Mouse (Mus musculus) heart, adult 2 months (tissue): ENCODE results near the gene Tmem200a. TPM values are rescaled to one million over a fixed set of nuclear protein-coding genes. Genes with fewer than 3 reads are reported as not detected.

Source experiments
- DNase-seq, 2 experiments: peaks; one replicate each; pipeline ENCODE4 v3.0.0; 2021
- H3K27ac ChIP-seq: fragments of 200-600 bp; 2 replicates; pipeline ENCODE4 v1.8.1; 2022
- H3K27me3 ChIP-seq: fragments of 200-500 bp; 2 replicates; pipeline ENCODE4 v1.6.1; 2012; ENCODE audit warnings: mild to moderate bottlenecking, low read length, inconsistent platforms, mixed read lengths; ENCODE audit not compliant: control insufficient read depth, insufficient read depth
- H3K36me3 ChIP-seq: fragments of 200-500 bp; 2 replicates; pipeline ENCODE4 v1.6.1; 2012; ENCODE audit warnings: low read length, inconsistent platforms; ENCODE audit not compliant: control insufficient read depth, insufficient read depth
- H3K4me1 ChIP-seq: fragments of 200-500 bp; 2 replicates; pipeline ENCODE4 v1.6.1; 2011; ENCODE audit warnings: low read length; ENCODE audit not compliant: control insufficient read depth, insufficient read depth
- H3K4me3 ChIP-seq: fragments of 200-600 bp; 2 replicates; pipeline ENCODE4 v1.8.1; 2022
- H3K79me2 ChIP-seq: fragments of 200-500 bp; replicated peaks from 2 replicates; pipeline ENCODE4 v1.6.1; 2012; ENCODE audit warnings: mild to moderate bottlenecking, inconsistent platforms, low read length, moderate library complexity, mixed read lengths; ENCODE audit not compliant: control insufficient read depth, insufficient read depth
- H3K9ac ChIP-seq: fragments of 200-500 bp; 2 replicates; pipeline ENCODE4 v1.6.1; 2012; ENCODE audit warnings: low read depth, mild to moderate bottlenecking, control low read depth, inconsistent platforms, low read length, mixed read lengths
- CTCF ChIP-seq: fragments of 200-600 bp; IDR thresholded peaks from 2 replicates; pipeline ENCODE4 v1.8.1; 2022; ENCODE audit warnings: antibody characterized with exemption, mild to moderate bottlenecking, moderate library complexity
- EP300 ChIP-seq: fragments of 200-500 bp; IDR thresholded peaks from 2 replicates; pipeline ENCODE4 v1.6.1; 2011; ENCODE audit warnings: low read depth, low read length, control low read depth; ENCODE audit not compliant: insufficient read depth
- POLR2A ChIP-seq: fragments of 200-500 bp; IDR thresholded peaks from 2 replicates; pipeline ENCODE4 v1.6.1; 2011; ENCODE audit warnings: mild to moderate bottlenecking, low read depth, low read length, control low read depth; ENCODE audit not compliant: insufficient read depth
- WGBS: fragments of 180-500 bp; shearing (Covaris S2); methylation state at CpG from one replicate; pipeline ENCODE4 v1.1.7; 2018; 5-methylcytosine and 5-hydroxymethylcytosine counted together
- intact Hi-C: fragments of 180-260 bp; cut with DNase I; formaldehyde crosslinking; loops from one replicate; pipeline ENCODE4 v1.15.1; 2025
- polyA plus RNA-seq: library from polyadenylated mRNA; depleted of rRNA; stranded (reverse); fragments of >200 nt; gene quantifications from 2 replicates; pipeline ENCODE4 v1.2.3, GENCODE M21; 2012
- total RNA-seq, 2 experiments: library from RNA; stranded (reverse); gene quantifications; 2 replicates each; pipeline ENCODE4 v1.2.3; 2021

The Tmem200a gene
- total and polyA plus RNA-seq, 3 experiments: 0.04 to 0.09 TPM; not detected in 1

DNA sequence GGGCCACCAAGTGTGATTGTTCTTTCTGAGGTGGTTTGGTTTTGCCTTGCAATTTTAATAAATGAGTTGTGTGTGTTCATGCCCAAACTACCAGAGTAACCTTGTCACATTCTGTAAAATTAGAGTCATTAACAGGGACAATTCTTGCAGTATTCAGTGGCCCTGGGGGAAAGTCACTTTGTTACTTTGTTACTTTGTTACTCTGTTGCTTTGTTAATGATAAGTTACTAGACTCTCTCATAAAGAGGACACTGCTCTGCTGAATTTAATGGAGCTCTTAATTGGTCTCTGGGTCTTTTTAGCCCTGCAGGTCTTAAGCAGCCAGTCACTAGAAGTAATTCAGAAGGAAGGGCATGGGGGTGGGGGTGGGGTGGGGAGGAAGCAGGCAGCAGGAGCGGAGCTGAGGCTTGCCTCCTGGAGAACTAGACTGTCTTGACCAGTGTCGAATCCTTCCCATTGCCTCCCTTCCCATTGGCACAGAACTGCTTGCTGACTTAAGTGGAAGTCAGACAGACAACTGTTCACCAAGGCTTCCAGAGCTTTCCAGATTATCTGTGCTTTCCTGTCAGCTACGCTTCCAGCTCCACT is 124.1 kb downstream of the Tmem200a start:
- DNase-seq: no peak
- H3K36me3 ChIP-seq: no peaks in the 10 kb centered on the region
- H3K79me2 ChIP-seq: no peaks in the 10 kb centered on the region
- intact Hi-C loops: no loop called here
- TF ChIP-seq EP300: no peak
- TF ChIP-seq POLR2A: no peak
- no peak for TF ChIP-seq CTCF
- WGBS: 62% methylated on average over 3 of the region's 3 CpGs
- no peaks in the 10 kb centered on the region for H3K27me3 ChIP-seq
- H3K4me1 ChIP-seq: no peaks in the 10 kb centered on the region
- H3K4me3 ChIP-seq: no peak overlapping the region
- H3K9ac ChIP-seq: no peak overlapping the region
- no peak overlapping the region for H3K27ac ChIP-seq

DNA sequence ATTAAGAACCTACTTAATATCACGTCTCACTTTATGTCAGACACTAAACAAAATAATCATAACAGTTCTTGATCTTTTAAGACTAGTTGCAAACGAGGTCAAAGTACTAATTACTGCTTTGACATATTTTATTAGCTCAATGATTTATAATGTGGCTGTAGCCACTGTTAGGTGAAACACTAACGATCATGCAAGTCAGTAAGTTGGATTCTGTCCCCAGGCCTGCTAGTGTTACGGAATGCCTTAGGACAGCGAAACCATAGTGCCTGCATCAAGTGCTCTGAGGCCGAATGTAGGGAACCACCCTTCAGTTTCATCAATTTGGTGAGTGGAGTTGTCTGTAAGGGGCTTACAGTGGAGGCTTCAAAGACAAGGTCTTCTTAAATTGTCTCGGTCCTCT is 126.0 kb downstream of the Tmem200a start:
- WGBS: 82% methylated on average over 7 of the region's 7 CpGs
- no peaks in the 10 kb centered on the region for H3K4me1 ChIP-seq
- H3K4me3 ChIP-seq: no peak overlapping the region
- H3K9ac ChIP-seq: no peak overlapping the region
- no peak overlapping the region for H3K27ac ChIP-seq
- no peak for TF ChIP-seq POLR2A
- TF ChIP-seq CTCF: no peak
- no peak for TF ChIP-seq EP300
- H3K79me2 ChIP-seq: no peaks in the 10 kb centered on the region
- DNase-seq: no peak
- no peaks in the 10 kb centered on the region for H3K36me3 ChIP-seq
- intact Hi-C loops: no loop called here
- no peaks in the 10 kb centered on the region for H3K27me3 ChIP-seq

DNA sequence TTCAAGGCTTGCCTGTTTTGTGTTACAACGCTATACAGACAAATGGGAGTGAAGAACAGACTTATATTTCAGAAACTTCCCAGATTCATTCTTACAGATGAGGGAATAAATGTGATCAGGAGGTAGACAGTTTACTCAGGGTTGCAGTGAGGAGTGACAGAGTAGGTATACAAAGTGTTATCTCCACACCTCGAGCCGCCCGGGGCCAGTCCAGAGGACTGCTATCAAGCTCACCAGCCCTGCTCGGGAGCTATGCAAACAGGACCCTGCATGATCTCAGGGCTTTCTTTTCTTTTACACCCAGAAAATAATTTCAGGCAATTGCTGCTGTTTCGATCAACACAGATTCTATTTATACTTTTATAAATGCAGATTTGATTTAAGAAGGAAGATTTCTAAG is 126.7 kb downstream of the Tmem200a start:
- DNase-seq: no peak
- intact Hi-C loops: no loop called here
- H3K36me3 ChIP-seq: no peaks in the 10 kb centered on the region
- no peak overlapping the region for H3K27ac ChIP-seq
- H3K9ac ChIP-seq: no peak overlapping the region
- 60% methylated on average over 6 of the region's 6 CpGs for WGBS
- no peaks in the 10 kb centered on the region for H3K79me2 ChIP-seq
- H3K4me3 ChIP-seq: no peak overlapping the region
- no peaks in the 10 kb centered on the region for H3K27me3 ChIP-seq
- no peak for TF ChIP-seq POLR2A
- no peak for TF ChIP-seq EP300
- no peak for TF ChIP-seq CTCF
- no peaks in the 10 kb centered on the region for H3K4me1 ChIP-seq

DNA sequence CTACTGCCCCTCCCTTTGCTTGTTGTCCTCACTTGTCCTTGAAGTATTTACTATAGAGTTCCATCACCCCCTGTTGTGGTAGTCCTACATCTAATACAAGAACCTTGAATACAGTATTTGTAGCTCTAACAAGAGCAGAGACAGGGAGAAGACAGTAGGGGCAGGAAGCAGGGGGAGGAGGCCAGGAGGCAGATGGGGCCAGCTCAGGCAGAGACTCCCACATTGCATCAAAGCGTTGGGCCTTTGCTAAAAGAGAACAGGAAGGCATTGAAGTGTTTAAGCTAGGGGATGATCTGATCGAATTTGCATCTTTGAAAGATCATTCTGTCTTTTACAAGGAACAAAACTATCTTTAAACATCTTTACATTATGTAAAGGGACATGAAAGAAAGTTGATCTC is 133.0 kb downstream of the Tmem200a start:
- Histone ChIP-seq H3K4me3 (no peak overlapping the region), H3K9ac (no peak overlapping the region), H3K79me2 (no peaks in the 10 kb centered on the region), H3K27me3 (no peaks in the 10 kb centered on the region), H3K27ac (no peak overlapping the region), H3K4me1 (no peaks in the 10 kb centered on the region), H3K36me3 (no peaks in the 10 kb centered on the region)
- intact Hi-C loops: no loop called here
- TF ChIP-seq EP300 (no peak), POLR2A (no peak), CTCF (no peak)
- 47% methylated on average over 2 of the region's 2 CpGs for WGBS
- DNase-seq: no peak

DNA sequence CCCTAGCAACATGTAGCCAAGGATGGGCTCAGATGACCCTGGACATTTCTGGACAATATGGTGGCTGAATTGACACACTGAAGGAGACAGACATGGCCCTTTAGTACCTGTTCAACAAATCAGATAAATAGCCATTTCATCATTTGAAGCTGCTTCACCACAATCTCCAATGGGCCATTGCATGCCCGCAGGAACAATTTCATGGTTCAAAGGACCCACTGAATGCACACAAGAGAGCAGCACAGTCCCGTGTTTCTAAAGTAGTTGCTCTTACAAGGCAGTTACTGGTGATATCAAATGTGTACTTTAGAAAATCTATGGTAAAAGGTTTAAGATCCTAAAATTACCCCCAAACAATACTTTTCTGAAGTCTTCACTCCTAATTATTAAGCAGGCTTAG is 134.2 kb downstream of the Tmem200a start:
- H3K4me1 ChIP-seq: no peaks in the 10 kb centered on the region
- TF ChIP-seq CTCF (no peak), EP300 (no peak), POLR2A (no peak)
- WGBS: 85% methylated on average over 2 of the region's 2 CpGs
- H3K27ac ChIP-seq: no peak overlapping the region
- no peak for DNase-seq
- no peaks in the 10 kb centered on the region for H3K27me3 ChIP-seq
- intact Hi-C loops: no loop called here
- H3K9ac ChIP-seq: no peak overlapping the region
- no peaks in the 10 kb centered on the region for H3K36me3 ChIP-seq
- no peak overlapping the region for H3K4me3 ChIP-seq
- no peaks in the 10 kb centered on the region for H3K79me2 ChIP-seq

DNA sequence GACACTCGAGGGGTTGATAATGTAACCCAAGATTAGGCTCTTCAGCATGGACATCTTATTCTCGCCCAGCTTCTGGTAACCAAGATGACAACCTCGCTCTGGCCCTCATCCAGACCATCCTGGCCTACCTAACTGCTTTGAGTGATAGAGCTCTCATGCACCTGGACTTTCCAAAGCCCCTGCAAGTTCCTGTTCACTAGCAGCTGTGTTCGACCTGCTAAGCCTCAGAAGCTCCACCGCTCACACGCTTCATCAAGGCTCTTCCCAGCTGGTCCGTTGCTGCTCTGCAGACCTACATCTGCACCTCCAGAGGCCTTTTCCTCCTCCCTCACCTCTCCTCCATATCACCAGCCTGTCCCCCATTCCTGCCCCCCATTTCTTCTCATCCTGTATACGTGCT is 147.1 kb downstream of the Tmem200a start:
- no peaks in the 10 kb centered on the region for H3K79me2 ChIP-seq
- no peak overlapping the region for H3K4me3 ChIP-seq
- intact Hi-C loops: no loop called here
- no peak for DNase-seq
- TF ChIP-seq POLR2A (no peak), CTCF (no peak), EP300 (no peak)
- no peak overlapping the region for H3K27ac ChIP-seq
- no peaks in the 10 kb centered on the region for H3K4me1 ChIP-seq
- no peak overlapping the region for H3K9ac ChIP-seq
- no peaks in the 10 kb centered on the region for H3K36me3 ChIP-seq
- WGBS: 80% methylated on average over 8 of the region's 8 CpGs
- no peaks in the 10 kb centered on the region for H3K27me3 ChIP-seq
